ENCODE assay signal across 8 mouse cellular contexts in the genomic region with DNA sequence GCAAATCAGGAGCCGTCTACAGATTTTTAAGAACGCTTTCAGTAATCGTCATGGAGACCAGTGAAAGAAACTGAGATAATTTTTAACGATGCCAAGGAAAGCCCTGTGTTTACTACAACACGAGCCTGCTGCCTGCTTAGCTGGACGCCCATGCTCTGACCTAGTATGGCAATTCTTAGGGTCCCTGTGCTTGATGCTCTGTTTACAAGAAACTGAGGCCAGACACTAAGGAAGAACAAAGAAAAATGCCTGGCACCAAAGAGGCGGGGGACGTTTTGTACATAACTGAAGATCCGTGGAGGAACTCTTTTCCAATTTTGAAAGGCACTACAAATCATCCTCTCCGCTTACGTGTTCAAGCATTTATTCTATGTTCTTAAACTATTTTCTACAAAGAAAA. TPM values are rescaled to one million over a fixed set of nuclear protein-coding genes. Genes with fewer than 3 reads are reported as not detected.
DNase-seq lines count a peak whose midpoint lies in the region; ATAC-seq and TF ChIP-seq lines count a peak whose summit lies in the region.

No protein-coding gene starts in this region.

- H3K4me2 ChIP-seq in heart, embryonic 14.5 days (ENCODE audit: low read length) = peak overlapping the region; percentile 83
- H3K4me2 ChIP-seq in limb, embryonic 12.5 days = peak overlapping the region; percentile 66
- H3K4me2 ChIP-seq in neural tube, embryonic 15.5 days = peak overlapping the region; percentile 70

- H3K36me3 ChIP-seq in heart, embryonic 14.5 days (ENCODE audit: control insufficient read depth, insufficient read depth, low read length) = no peaks in the 10 kb centered on the region
- H3K36me3 ChIP-seq in limb, embryonic 12.5 days = no peaks in the 10 kb centered on the region
- H3K36me3 ChIP-seq in neural tube, embryonic 15.5 days = no peaks in the 10 kb centered on the region

- TF ChIP-seq CTCF in brain, embryonic 14.5 days (IDR thresholded peaks at IDR 0.05; ENCODE audit: borderline replicate concordance, extremely low read depth, insufficient read depth, insufficient read length) = no peak

- peak overlapping the region; percentile 72 to 91; a peak in 3 of 4 replicates for H3K4me3 ChIP-seq in heart, embryonic 14.5 days (ENCODE audit: control insufficient read depth in 1 of 2, insufficient read depth in 1 of 2, low read depth in 1 of 2, low read length in 2 of 2)
- peak overlapping the region; percentile 73 for H3K4me3 ChIP-seq in limb, embryonic 12.5 days (replicated peaks)
- peak overlapping the region; percentile 90 for H3K4me3 ChIP-seq in neural tube, embryonic 15.5 days (replicated peaks)

- peak overlapping the region; percentile 90 to 95; a peak in 3 of 4 replicates for H3K27ac ChIP-seq in heart, embryonic 14.5 days (replicated peaks in 1 of 2; ENCODE audit: control insufficient read depth in 1 of 2, insufficient read depth in 1 of 2, low read depth in 2 of 2, low read length in 2 of 2)
- peak overlapping the region; percentile 99 for H3K27ac ChIP-seq in limb, embryonic 12.5 days
- peak overlapping the region; percentile 98 for H3K27ac ChIP-seq in neural tube, embryonic 15.5 days (replicated peaks)

- no peaks in the 10 kb centered on the region for H3K9me3 ChIP-seq in heart, embryonic 14.5 days (ENCODE audit: control insufficient read depth, low read length)
- no peaks in the 10 kb centered on the region for H3K9me3 ChIP-seq in limb, embryonic 12.5 days
- H3K9me3 ChIP-seq in neural tube, embryonic 15.5 days (replicated peaks) = no peaks in the 10 kb centered on the region

- peak overlapping the region; percentile 92 for H3K9ac ChIP-seq in heart, embryonic 14.5 days (ENCODE audit: low read length)
- H3K9ac ChIP-seq in limb, embryonic 12.5 days (replicated peaks) = peak overlapping the region; percentile 89
- H3K9ac ChIP-seq in neural tube, embryonic 15.5 days (replicated peaks) = peak overlapping the region; percentile 85

- ATAC-seq in heart, embryonic 14.5 days (ENCODE audit: insufficient number of reproducible peaks, insufficient read depth, low FRiP score, low read depth) = no peak
- ATAC-seq in limb, embryonic 12.5 days (ENCODE audit: insufficient number of reproducible peaks, insufficient read depth, low FRiP score, low TSS enrichment, low read depth) = no peak
- ATAC-seq in neural tube, embryonic 15.5 days (ENCODE audit: low FRiP score) = no peak
- no peak for ATAC-seq in activated CD4-positive, CD25-positive, alpha-beta regulatory T cell, adult 4 months

- 7% methylated on average over 11 of the region's 11 CpGs for WGBS in heart, embryonic 14.5 days
- WGBS in limb, embryonic 12.5 days = 8% methylated on average over 11 of the region's 11 CpGs
- 2% methylated on average over 11 of the region's 11 CpGs for WGBS in neural tube, embryonic 15.5 days

- H3K27me3 ChIP-seq in heart, embryonic 14.5 days (ENCODE audit: control insufficient read depth, insufficient read depth, low read length) = no peaks in the 10 kb centered on the region
- no peaks in the 10 kb centered on the region for H3K27me3 ChIP-seq in limb, embryonic 12.5 days
- no peaks in the 10 kb centered on the region for H3K27me3 ChIP-seq in neural tube, embryonic 15.5 days (replicated peaks)

- DNase-seq in layer of hippocampus, postnatal 36 days = peak; percentile 23 to 25
- no peak for DNase-seq in layer of hippocampus, postnatal 10 days (ENCODE audit: low spot score in 2 of 2)
- DNase-seq in brain, embryonic 14.5 days (ENCODE audit: low read depth) = peak; percentile 70
- no peak for DNase-seq in adrenal gland, postnatal 36 days

- H3K4me1 ChIP-seq in heart, embryonic 14.5 days (ENCODE audit: control insufficient read depth in 2 of 2, insufficient read depth in 2 of 2, low read length in 2 of 2) = peaks cover 0 to 13% of the 10 kb centered on the region in 2 experiments; a peak in 3 of 4 replicates
- H3K4me1 ChIP-seq in limb, embryonic 12.5 days (replicated peaks) = peaks cover 11% of the 10 kb centered on the region; the same call in 1 of the 2 replicates
- peaks cover 29% of the 10 kb centered on the region for H3K4me1 ChIP-seq in neural tube, embryonic 15.5 days

- no peak for TF ChIP-seq POLR2A in brain, embryonic 14.5 days (IDR thresholded peaks at IDR 0.05; ENCODE audit: borderline replicate concordance, extremely low read depth, insufficient read depth, insufficient read length, poor library complexity, severe bottlenecking)

RNA-seq across cellular contexts. Expression of gene Ppp2r3a, which starts 1.1 kb away (rescaled TPM):
- total RNA-seq in layer of hippocampus, postnatal 36 days (2021) = 10 to 100 TPM; 26.5 to 32.1 TPM
- total RNA-seq in layer of hippocampus, postnatal 10 days (2021) = 10 to 100 TPM; 31.4 to 31.6 TPM
- 22.3 and 35.4 TPM in 2 replicates for polyA plus RNA-seq in brain, embryonic 14.5 days (2012; rRNA removed)
- 107 and 109 TPM in 2 replicates for polyA plus RNA-seq in heart, embryonic 14.5 days (2014; fragmentation: Nextera tagmentation; extraction: Ambion mirVana)
- polyA plus RNA-seq in limb, embryonic 12.5 days (2016; fragmentation: Nextera tagmentation; extraction: Ambion mirVana) = 13.8 and 15.8 TPM in 2 replicates
- 18.2 and 20.5 TPM in 2 replicates for polyA plus RNA-seq in neural tube, embryonic 15.5 days (2015; fragmentation: Nextera tagmentation; extraction: Ambion mirVana)
- 1 to 10 TPM in 1 of 2 experiments, under 1 TPM in 1; 0.87 to 1.4 TPM for polyA plus RNA-seq in activated CD4-positive, CD25-positive, alpha-beta regulatory T cell, adult 4 months (2017; shearing (Covaris generic))
- 10 to 100 TPM; 22.2 to 27.7 TPM for total RNA-seq in adrenal gland, postnatal 36 days (2021)

Comparison
In these comparisons a context has a peak if more than half of its experiments do, and no peak if none do; other contexts are left out.
1. DNase-seq: peak in layer of hippocampus, postnatal 36 days (2 of 2) and brain, embryonic 14.5 days (single experiment); none in layer of hippocampus, postnatal 10 days (0 of 2) and adrenal gland, postnatal 36 days (0 of 2).
2. Peak in every context shown above with its lines, with median percentiles within 50 percentile points of each other: H3K27ac ChIP-seq, H3K4me2 ChIP-seq, H3K4me3 ChIP-seq and H3K9ac ChIP-seq.